Mouse (Mus musculus): ENCODE measurements around the gene Fads6.

DNA sequence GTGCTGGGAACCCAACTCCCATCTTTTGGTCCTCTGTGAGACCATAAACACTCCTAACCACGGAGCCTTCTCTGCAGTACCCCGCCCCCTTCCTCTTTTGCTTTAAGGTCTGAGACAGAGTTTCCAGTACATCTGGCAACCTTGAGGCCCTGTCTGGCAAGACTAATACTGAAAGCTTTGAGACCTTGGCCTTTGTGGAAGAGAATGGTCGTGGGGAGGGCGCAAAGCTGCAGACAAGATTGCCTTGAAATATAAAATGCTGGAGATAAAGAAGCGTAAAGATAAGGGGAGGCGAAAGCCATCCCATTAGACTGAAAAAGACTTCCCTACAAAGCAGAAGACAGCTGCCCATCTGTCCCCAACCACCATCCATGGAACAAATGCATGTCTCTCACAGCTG lies 22.0 kb downstream of the Fads6 start:
- TF ChIP-seq CTCF (IDR thresholded peaks at IDR 0.05; ENCODE audit: extremely low read depth, insufficient read depth, low read length) (no peak), POLR2A (IDR thresholded peaks at IDR 0.05; ENCODE audit: extremely low read depth, insufficient read depth, low read length) (no peak)

All from cortical plate, adult 2 months (tissue).